Mouse (Mus musculus): Measurements from ENCODE around the gene Ckap2l. TPM values are rescaled to one million over a fixed set of nuclear protein-coding genes. Genes with fewer than 3 reads are reported as not detected.

Ckap2l gene
- 0.16 and 1.4 TPM in 2 replicates for polyA plus RNA-seq (2012; rRNA removed; ENCODE audit: low replicate concordance)

DNA sequence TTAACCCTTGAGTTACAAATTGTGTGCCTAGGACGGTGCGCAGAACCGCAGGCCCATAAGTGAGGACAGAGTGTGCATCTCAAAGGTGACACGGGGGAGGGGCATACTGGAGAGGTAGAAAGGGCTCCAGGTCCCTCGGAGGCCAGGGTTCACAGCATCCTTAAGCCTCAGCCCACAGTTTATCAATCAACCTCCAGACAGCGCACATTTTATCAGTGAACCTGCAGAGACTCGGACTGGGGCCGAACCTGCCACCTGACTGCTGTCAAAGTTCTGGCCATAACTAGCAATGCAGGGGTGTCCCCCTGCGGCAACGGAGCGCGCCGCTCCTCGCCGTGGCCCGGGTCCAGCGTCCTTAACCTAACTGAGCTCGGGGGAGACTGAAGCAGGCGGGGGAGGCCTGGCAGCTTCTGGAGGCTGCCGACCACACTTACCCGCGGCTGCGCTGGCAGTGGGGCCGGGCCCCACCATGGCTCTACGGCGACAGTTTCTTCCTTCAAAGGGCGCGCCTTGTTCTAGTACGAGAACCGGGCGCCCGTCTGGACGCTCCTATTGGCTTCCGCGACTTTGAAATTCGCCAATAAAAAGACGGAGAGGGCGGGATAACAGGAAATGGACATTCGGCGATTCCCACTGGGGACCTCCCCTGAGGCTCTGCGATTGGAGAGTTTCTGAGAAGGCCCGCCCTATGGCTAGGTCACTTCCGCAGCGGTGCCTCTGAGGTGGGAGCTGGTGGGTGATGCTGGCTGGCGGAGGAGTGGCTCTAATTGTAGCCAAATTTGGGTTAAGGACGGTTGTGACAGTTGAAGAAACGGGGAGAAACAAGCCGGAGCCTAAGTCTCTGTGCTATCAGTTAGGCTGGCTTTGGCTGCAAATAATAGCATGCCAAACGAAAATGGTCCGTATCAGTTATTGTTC, at the start of gene Ckap2l:
TSS of gene Ckap2l (minus strand) at position 542 of the 918 bp plus-strand sequence.

GRCm38 (mm10) chr2:129309836-129310235, 12.8 kb upstream of the Ckap2l start, which contains the start of gene Il1a:
TSS of gene Il1a (minus strand) at chr2:129309972.

Other genes starting within 250 kb of the Ckap2l start
- gene Vinac1, start 249.0 kb downstream of the Ckap2l start, polyA plus RNA-seq (2012; rRNA removed; ENCODE audit: low replicate concordance), result 0.08 and 0.09 TPM in 2 replicates
- gene Ttl, start 231.3 kb downstream of the Ckap2l start, polyA plus RNA-seq (2012; rRNA removed; ENCODE audit: low replicate concordance), result 7.8 and 12.2 TPM in 2 replicates
- 20.7 and 37.3 TPM in 2 replicates for gene Polr1b, start 196.2 kb downstream of the Ckap2l start, polyA plus RNA-seq (2012; rRNA removed; ENCODE audit: low replicate concordance)
- gene Chchd5, start 167.5 kb downstream of the Ckap2l start, polyA plus RNA-seq (2012; rRNA removed; ENCODE audit: low replicate concordance), result 29.6 and 30.6 TPM in 2 replicates
- 21.9 and 22.2 TPM in 2 replicates for gene Slc20a1, start 98.4 kb downstream of the Ckap2l start, polyA plus RNA-seq (2012; rRNA removed; ENCODE audit: low replicate concordance)
- 0.14 TPM in 1 of 2 replicates, not detected in the other for gene Il1a, start 12.8 kb upstream of the Ckap2l start, polyA plus RNA-seq (2012; rRNA removed; ENCODE audit: low replicate concordance)
- gene Il1b, start 73.9 kb upstream of the Ckap2l start, polyA plus RNA-seq (2012; rRNA removed; ENCODE audit: low replicate concordance), result 0.20 and 1.8 TPM in 2 replicates
- gene F830045P16Rik, start 239.4 kb upstream of the Ckap2l start, polyA plus RNA-seq (2012; rRNA removed; ENCODE audit: low replicate concordance), result not detected in 2 replicates

Measured in subcutaneous adipose tissue, adult 2 months (tissue).